ENCODE assay signal across 12 mouse cellular contexts in the genomic region with DNA sequence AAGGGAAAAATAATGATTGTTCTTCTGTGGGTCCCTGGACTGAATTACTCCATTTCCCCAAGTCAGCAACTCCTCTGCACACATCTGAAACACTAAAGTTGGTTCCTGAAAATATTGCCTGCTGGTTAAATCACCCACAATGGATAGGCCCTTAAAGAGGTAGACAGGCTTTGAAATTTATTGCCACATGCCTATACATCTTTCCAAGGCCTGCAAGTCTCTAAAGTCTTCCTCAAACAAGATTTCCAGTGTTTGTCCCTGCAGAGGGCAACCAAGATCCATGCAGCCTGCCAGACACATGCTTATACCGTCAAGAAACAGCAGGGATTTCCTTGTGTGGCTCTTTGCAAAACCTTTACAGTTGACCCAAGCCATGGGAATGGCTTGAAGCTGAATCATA.
A peak's percentile ranks its signal among the peaks of the same experiment; 100 is the strongest.
DNase-seq lines count a peak whose midpoint lies in the region; ATAC-seq and TF ChIP-seq lines count a peak whose summit lies in the region.
"Had no signal": no experiment of that assay in that cellular context is flagged by ENCODE, and none has a peak within 500 bp of the region (broad histone marks: within the 10 kb centered on the region; RNA-seq: fewer than 3 reads in every experiment).

No protein-coding gene starts in this region.

- H3K36me3 ChIP-seq in hindbrain, postnatal 0 days (ENCODE audit: insufficient read depth, low read length), result no peaks in the 10 kb centered on the region
- H3K36me3 ChIP-seq in hindbrain, embryonic 13.5 days, result no peaks in the 10 kb centered on the region
- no peaks in the 10 kb centered on the region for H3K36me3 ChIP-seq in midbrain, embryonic 14.5 days (ENCODE audit: control insufficient read depth, insufficient read depth, low read length)
- no peaks in the 10 kb centered on the region for H3K36me3 ChIP-seq in midbrain, embryonic 13.5 days
- no peaks in the 10 kb centered on the region for H3K36me3 ChIP-seq in embryonic facial prominence, embryonic 14.5 days (ENCODE audit: control insufficient read depth, insufficient read depth, low read length)
- H3K36me3 ChIP-seq: lung, embryonic 15.5 days; neural tube, embryonic 12.5 days had no signal

- peak; percentile 71 for TF ChIP-seq CTCF in hindbrain, postnatal 0 days (IDR thresholded peaks at IDR 0.05; ENCODE audit: low read depth)

- no peak overlapping the region for H3K27ac ChIP-seq in hindbrain, postnatal 0 days
- no peak overlapping the region for H3K27ac ChIP-seq in hindbrain, embryonic 13.5 days
- no peak overlapping the region for H3K27ac ChIP-seq in midbrain, embryonic 14.5 days (replicated peaks; ENCODE audit: low read depth, low read length)
- no peak overlapping the region for H3K27ac ChIP-seq in midbrain, embryonic 13.5 days
- H3K27ac ChIP-seq in embryonic facial prominence, embryonic 14.5 days (replicated peaks; ENCODE audit: low read depth, low read length), result no peak overlapping the region
- H3K27ac ChIP-seq: lung, embryonic 15.5 days; neural tube, embryonic 12.5 days had no signal

- no peaks in the 10 kb centered on the region for H3K4me1 ChIP-seq in hindbrain, postnatal 0 days (ENCODE audit: insufficient read depth, low read length)
- no peaks in the 10 kb centered on the region for H3K4me1 ChIP-seq in hindbrain, embryonic 13.5 days (replicated peaks)
- no peaks in the 10 kb centered on the region for H3K4me1 ChIP-seq in midbrain, embryonic 14.5 days (ENCODE audit: control insufficient read depth, insufficient read depth, low read length)
- H3K4me1 ChIP-seq in midbrain, embryonic 13.5 days (replicated peaks), result no peaks in the 10 kb centered on the region
- H3K4me1 ChIP-seq in embryonic facial prominence, embryonic 14.5 days (ENCODE audit: control insufficient read depth, insufficient read depth, low read length), result peaks cover 5% of the 10 kb centered on the region; the same call in 1 of the 2 replicates
- H3K4me1 ChIP-seq: lung, embryonic 15.5 days had no signal

- ATAC-seq in hindbrain, postnatal 0 days, result no peak
- ATAC-seq in hindbrain, embryonic 13.5 days (ENCODE audit: low FRiP score), result no peak
- ATAC-seq in midbrain, embryonic 14.5 days (ENCODE audit: low FRiP score, low TSS enrichment), result no peak
- no peak for ATAC-seq in midbrain, embryonic 13.5 days
- no peak for ATAC-seq in embryonic facial prominence, embryonic 14.5 days (ENCODE audit: low read depth)

- H3K9me3 ChIP-seq in hindbrain, postnatal 0 days (ENCODE audit: low read length), result no peaks in the 10 kb centered on the region
- H3K9me3 ChIP-seq in hindbrain, embryonic 13.5 days, result no peaks in the 10 kb centered on the region
- no peaks in the 10 kb centered on the region for H3K9me3 ChIP-seq in midbrain, embryonic 14.5 days (ENCODE audit: control insufficient read depth, low read length)
- no peaks in the 10 kb centered on the region for H3K9me3 ChIP-seq in midbrain, embryonic 13.5 days
- no peaks in the 10 kb centered on the region for H3K9me3 ChIP-seq in embryonic facial prominence, embryonic 14.5 days (ENCODE audit: control insufficient read depth, low read length)
- H3K9me3 ChIP-seq: lung, embryonic 15.5 days; neural tube, embryonic 12.5 days had no signal

- H3K4me3 ChIP-seq in hindbrain, postnatal 0 days (ENCODE audit: low read length), result no peak overlapping the region
- H3K4me3 ChIP-seq in hindbrain, embryonic 13.5 days, result no peak overlapping the region
- H3K4me3 ChIP-seq in midbrain, embryonic 14.5 days (replicated peaks; ENCODE audit: low read depth, low read length), result no peak overlapping the region
- H3K4me3 ChIP-seq in midbrain, embryonic 13.5 days (replicated peaks), result no peak overlapping the region
- H3K4me3 ChIP-seq in embryonic facial prominence, embryonic 14.5 days (ENCODE audit: low read depth, low read length), result no peak overlapping the region
- H3K4me3 ChIP-seq: lung, embryonic 15.5 days; neural tube, embryonic 12.5 days had no signal

- WGBS in hindbrain, postnatal 0 days, result 28% methylated on average over 1 of the region's 1 CpGs
- WGBS in hindbrain, embryonic 13.5 days, result 44% methylated on average over 1 of the region's 1 CpGs
- 45% methylated on average over 1 of the region's 1 CpGs for WGBS in midbrain, embryonic 14.5 days
- 49% methylated on average over 1 of the region's 1 CpGs for WGBS in midbrain, embryonic 13.5 days
- 43% methylated on average over 1 of the region's 1 CpGs for WGBS in embryonic facial prominence, embryonic 14.5 days

- H3K27me3 ChIP-seq in hindbrain, postnatal 0 days (ENCODE audit: insufficient read depth, low read length), result no peaks in the 10 kb centered on the region
- H3K27me3 ChIP-seq in hindbrain, embryonic 13.5 days, result no peaks in the 10 kb centered on the region
- no peaks in the 10 kb centered on the region for H3K27me3 ChIP-seq in midbrain, embryonic 14.5 days (ENCODE audit: control insufficient read depth, insufficient read depth, low read length)
- no peaks in the 10 kb centered on the region for H3K27me3 ChIP-seq in midbrain, embryonic 13.5 days
- no peaks in the 10 kb centered on the region for H3K27me3 ChIP-seq in embryonic facial prominence, embryonic 14.5 days (replicated peaks; ENCODE audit: control insufficient read depth, insufficient read depth, low read length)
- H3K27me3 ChIP-seq: lung, embryonic 15.5 days; neural tube, embryonic 12.5 days had no signal

- H3K9ac ChIP-seq in hindbrain, postnatal 0 days (replicated peaks; ENCODE audit: low read length), result no peak overlapping the region
- no peak overlapping the region for H3K9ac ChIP-seq in hindbrain, embryonic 13.5 days
- H3K9ac ChIP-seq in midbrain, embryonic 14.5 days (replicated peaks; ENCODE audit: low read length), result no peak overlapping the region
- no peak overlapping the region for H3K9ac ChIP-seq in midbrain, embryonic 13.5 days (replicated peaks)
- no peak overlapping the region for H3K9ac ChIP-seq in embryonic facial prominence, embryonic 14.5 days (ENCODE audit: low read depth, low read length)
- H3K9ac ChIP-seq: lung, embryonic 15.5 days; neural tube, embryonic 12.5 days had no signal

- DNase-seq in hindbrain, postnatal 0 days (ENCODE audit: low spot score), result peak; percentile 66
- DNase-seq in midbrain, embryonic 14.5 days, result peak; percentile 61
- DNase-seq in embryonic facial prominence, embryonic 14.5 days (ENCODE audit: low spot score), result peak; percentile 36
- peak; percentile 23 for DNase-seq in retina, postnatal 1 day
- no peak for DNase-seq in cerebellum, postnatal 4 days (ENCODE audit: low spot score in 2 of 2)
- no peak for DNase-seq in right cerebral cortex, postnatal 4 days
- DNase-seq: adrenal gland, postnatal 25 days; cerebellum, adult 8-10 months had no signal

- H3K4me2 ChIP-seq in hindbrain, postnatal 0 days (ENCODE audit: low read depth, low read length), result no peak overlapping the region
- no peak overlapping the region for H3K4me2 ChIP-seq in hindbrain, embryonic 13.5 days
- H3K4me2 ChIP-seq in midbrain, embryonic 14.5 days (ENCODE audit: low read length), result no peak overlapping the region
- no peak overlapping the region for H3K4me2 ChIP-seq in midbrain, embryonic 13.5 days (replicated peaks)
- H3K4me2 ChIP-seq in embryonic facial prominence, embryonic 14.5 days (ENCODE audit: low read depth, low read length), result no peak overlapping the region
- H3K4me2 ChIP-seq: lung, embryonic 15.5 days; neural tube, embryonic 12.5 days had no signal

Comparison
In these comparisons a context has a peak if more than half of its experiments do, and no peak if none do; other contexts are left out.
1. DNase-seq: peak in hindbrain, postnatal 0 days (single experiment), midbrain, embryonic 14.5 days (single experiment), embryonic facial prominence, embryonic 14.5 days (single experiment) and retina, postnatal 1 day (single experiment); none in cerebellum, postnatal 4 days (0 of 2) and right cerebral cortex, postnatal 4 days (single experiment).